Mouse (Mus musculus): ENCODE data around the gene Orai3. TPM values are rescaled to one million over a fixed set of nuclear protein-coding genes. Genes with fewer than 3 reads are reported as not detected.

Orai3 gene
- polyA plus RNA-seq, 1 experiment from 2014 or later: 18.6 TPM

- TF ChIP-seq EP300 (optimal IDR thresholded peaks at IDR 0.05): no peak
- no peak for TF ChIP-seq CTCF (IDR thresholded peaks at IDR 0.05; ENCODE audit: low read depth)
- 70% methylated on average over 2 of the region's 2 CpGs for WGBS
- Histone ChIP-seq H3K4me2 (replicated peaks; ENCODE audit: low read depth) (no peak overlapping the region), H3K36me3 (ENCODE audit: control insufficient read depth, insufficient read depth, low read length) (0 out of 2 replicates have a peak, but pooled peaks cover 12% of the 10 kb centered on the region), H3K27ac (replicated peaks) (no peak overlapping the region), H3K9me3 (ENCODE audit: control insufficient read depth, low read length) (no peaks in the 10 kb centered on the region), H3K27me3 (ENCODE audit: control insufficient read depth, insufficient read depth, low read length) (no peaks in the 10 kb centered on the region), H3K9ac (ENCODE audit: low read length) (no peak overlapping the region), H3K4me1 (replicated peaks; ENCODE audit: control insufficient read depth, insufficient read depth) (peaks cover 4% of the 10 kb centered on the region; the same call in 1 of the 2 replicates), H3K4me3 (ENCODE audit: low read depth, low read length) (no peak overlapping the region)
- ATAC-seq (ENCODE audit: low FRiP score, low TSS enrichment) (no peak), DNase-seq (ENCODE audit: low spot score) (no peak)
These were observed 3.9 kb upstream of the Orai3 start for GRCm38 (mm10) chr7:127765756-127766155.

GRCm38 (mm10) chr7:127766851-127767609 lies 2.6 kb upstream of the Orai3 start:
- DNase-seq (ENCODE audit: low spot score) (no peak), ATAC-seq (ENCODE audit: low FRiP score, low TSS enrichment) (no peak)
- no peaks in the 10 kb centered on the region for H3K9me3 ChIP-seq (ENCODE audit: control insufficient read depth, low read length)
- WGBS: 69% methylated on average over 17 of the region's 17 CpGs
- no peak overlapping the region for H3K27ac ChIP-seq (replicated peaks)
- no peak overlapping the region for H3K4me2 ChIP-seq (replicated peaks; ENCODE audit: low read depth)
- H3K27me3 ChIP-seq (ENCODE audit: control insufficient read depth, insufficient read depth, low read length): no peaks in the 10 kb centered on the region
- H3K4me1 ChIP-seq (replicated peaks; ENCODE audit: control insufficient read depth, insufficient read depth): peaks cover 4% of the 10 kb centered on the region; the same call in 1 of the 2 replicates
- TF ChIP-seq CTCF (IDR thresholded peaks at IDR 0.05; ENCODE audit: low read depth) (no peak), EP300 (optimal IDR thresholded peaks at IDR 0.05) (no peak)
- 0 out of 2 replicates have a peak, but pooled peaks cover 12% of the 10 kb centered on the region for H3K36me3 ChIP-seq (ENCODE audit: control insufficient read depth, insufficient read depth, low read length)
- no peak overlapping the region for H3K9ac ChIP-seq (ENCODE audit: low read length)
- H3K4me3 ChIP-seq (ENCODE audit: low read depth, low read length): no peak overlapping the region

GRCm38 (mm10) chr7:127767671-127768345 lies 1.8 kb upstream of the Orai3 start:
- Histone ChIP-seq H3K9ac (ENCODE audit: low read length) (no peak overlapping the region), H3K36me3 (ENCODE audit: control insufficient read depth, insufficient read depth, low read length) (0 out of 2 replicates have a peak, but pooled peaks cover 12% of the 10 kb centered on the region), H3K4me2 (replicated peaks; ENCODE audit: low read depth) (no peak overlapping the region), H3K4me3 (ENCODE audit: low read depth, low read length) (no peak overlapping the region), H3K9me3 (ENCODE audit: control insufficient read depth, low read length) (no peaks in the 10 kb centered on the region), H3K4me1 (replicated peaks; ENCODE audit: control insufficient read depth, insufficient read depth) (peaks cover 4% of the 10 kb centered on the region; the same call in 1 of the 2 replicates), H3K27me3 (ENCODE audit: control insufficient read depth, insufficient read depth, low read length) (no peaks in the 10 kb centered on the region), H3K27ac (replicated peaks) (no peak overlapping the region)
- TF ChIP-seq EP300 (optimal IDR thresholded peaks at IDR 0.05) (no peak), CTCF (IDR thresholded peaks at IDR 0.05; ENCODE audit: low read depth) (no peak)
- DNase-seq (ENCODE audit: low spot score): no peak
- 92% methylated on average over 19 of the region's 19 CpGs for WGBS
- ATAC-seq (ENCODE audit: low FRiP score, low TSS enrichment): no peak

GRCm38 (mm10) chr7:127768346-127768996 lies 1.1 kb upstream of the Orai3 start:
- WGBS: 49% methylated on average over 13 of the region's 13 CpGs
- 0 out of 2 replicates have a peak, but pooled peaks cover 8% of the 10 kb centered on the region for H3K36me3 ChIP-seq (ENCODE audit: control insufficient read depth, insufficient read depth, low read length)
- H3K4me3 ChIP-seq (ENCODE audit: low read depth, low read length): no peak overlapping the region
- no peak overlapping the region for H3K4me2 ChIP-seq (replicated peaks; ENCODE audit: low read depth)
- no peaks in the 10 kb centered on the region for H3K9me3 ChIP-seq (ENCODE audit: control insufficient read depth, low read length)
- no peak; the same call in 1 of the 2 replicates for ATAC-seq (ENCODE audit: low FRiP score, low TSS enrichment)
- H3K9ac ChIP-seq (ENCODE audit: low read length): no peak overlapping the region
- H3K4me1 ChIP-seq (replicated peaks; ENCODE audit: control insufficient read depth, insufficient read depth): peaks cover 4% of the 10 kb centered on the region; the same call in 1 of the 2 replicates
- peak overlapping the region; percentile 49 for H3K27ac ChIP-seq (replicated peaks)
- no peaks in the 10 kb centered on the region for H3K27me3 ChIP-seq (ENCODE audit: control insufficient read depth, insufficient read depth, low read length)
- DNase-seq (ENCODE audit: low spot score): peak; percentile 28
- peak; percentile 56 for TF ChIP-seq CTCF (IDR thresholded peaks at IDR 0.05; ENCODE audit: low read depth)
- TF ChIP-seq EP300 (optimal IDR thresholded peaks at IDR 0.05): no peak

- WGBS: 1% methylated on average over 16 of the region's 16 CpGs
- Histone ChIP-seq H3K4me1 (replicated peaks; ENCODE audit: control insufficient read depth, insufficient read depth) (peaks cover 4% of the 10 kb centered on the region; the same call in 1 of the 2 replicates), H3K9me3 (ENCODE audit: control insufficient read depth, low read length) (no peaks in the 10 kb centered on the region), H3K4me2 (replicated peaks; ENCODE audit: low read depth) (peak overlapping the region; percentile 86), H3K27me3 (ENCODE audit: control insufficient read depth, insufficient read depth, low read length) (no peaks in the 10 kb centered on the region), H3K4me3 (ENCODE audit: low read depth, low read length) (peak overlapping the region; percentile 74), H3K9ac (ENCODE audit: low read length) (peak overlapping the region; percentile 95), H3K27ac (replicated peaks) (peak overlapping the region; percentile 91), H3K36me3 (ENCODE audit: control insufficient read depth, insufficient read depth, low read length) (peaks cover 5% of the 10 kb centered on the region; the same call in 1 of the 2 replicates)
- DNase-seq (ENCODE audit: low spot score) (peak; percentile 90), ATAC-seq (ENCODE audit: low FRiP score, low TSS enrichment) (peak; percentile 89)
- TF ChIP-seq EP300 (optimal IDR thresholded peaks at IDR 0.05) (no peak), CTCF (IDR thresholded peaks at IDR 0.05; ENCODE audit: low read depth) (no peak)
These were observed 520 bp upstream of the Orai3 start for GRCm38 (mm10) chr7:127768997-127769593.

Measured in stomach, postnatal 0 days (tissue).